Mouse (Mus musculus) thymus, postnatal 10 days (tissue): ENCODE results near the gene Zfp672.

Experiments
- DNase-seq, 2 experiments: peaks; one replicate each; pipeline ENCODE4 v3.0.0; 2021; ENCODE audit warnings: low spot score in 2 of 2

The Zfp672 gene

GRCm38 (mm10) chr11:58289992-58290682, 40.0 kb downstream of the Zfp672 start:
- DNase-seq = no peak

- no peak for DNase-seq
Observed at GRCm38 (mm10) chr11:58282518-58282917, 47.6 kb downstream of the Zfp672 start.

GRCm38 (mm10) chr11:58281970-58282496, 48.1 kb downstream of the Zfp672 start:
- DNase-seq = no peak

- DNase-seq = no peak
Observed at GRCm38 (mm10) chr11:58275756-58276155, 54.4 kb downstream of the Zfp672 start.

GRCm38 (mm10) chr11:58274572-58274971, 55.6 kb downstream of the Zfp672 start, which contains the start of gene 4930438A08Rik:
Gene 4930438A08Rik (plus strand): TSS chr11:58274799.
- no peak for DNase-seq

GRCm38 (mm10) chr11:58268285-58268684, 61.9 kb downstream of the Zfp672 start:
- DNase-seq = no peak
